Mouse (Mus musculus) right cerebral cortex, postnatal 14 days (tissue): ENCODE data around the gene Nanos2.

ENCODE experiments used
- DNase-seq: peaks from one replicate; pipeline ENCODE4 v3.0.0; 2022

The Nanos2 gene

GRCm38 (mm10) chr7:18991660-18992293 lies 4.6 kb downstream of the Nanos2 start:
- no peak for DNase-seq

DNA sequence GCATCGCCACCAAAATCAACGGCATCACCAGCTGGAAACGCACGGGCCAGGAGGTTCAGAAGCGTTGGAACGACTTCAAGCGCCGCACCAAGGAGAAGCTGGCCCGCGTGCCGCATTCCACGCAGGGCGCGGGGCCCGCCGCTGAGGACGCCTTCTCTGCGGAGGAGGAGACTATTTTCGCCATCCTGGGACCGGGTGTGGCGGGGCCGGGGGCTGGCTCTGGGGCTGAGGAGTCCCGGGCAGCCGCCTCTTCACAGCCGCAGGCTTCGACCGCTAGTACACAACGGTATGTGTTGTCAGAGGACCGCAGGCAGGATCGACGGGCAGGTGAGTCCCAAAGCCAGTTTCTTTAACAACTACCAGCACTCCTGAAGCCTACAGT lies 5.1 kb downstream of the Nanos2 start:
- DNase-seq: peak; percentile 56

GRCm38 (mm10) chr7:18993036-18993435 lies 5.8 kb downstream of the Nanos2 start:
- no peak for DNase-seq

DNA sequence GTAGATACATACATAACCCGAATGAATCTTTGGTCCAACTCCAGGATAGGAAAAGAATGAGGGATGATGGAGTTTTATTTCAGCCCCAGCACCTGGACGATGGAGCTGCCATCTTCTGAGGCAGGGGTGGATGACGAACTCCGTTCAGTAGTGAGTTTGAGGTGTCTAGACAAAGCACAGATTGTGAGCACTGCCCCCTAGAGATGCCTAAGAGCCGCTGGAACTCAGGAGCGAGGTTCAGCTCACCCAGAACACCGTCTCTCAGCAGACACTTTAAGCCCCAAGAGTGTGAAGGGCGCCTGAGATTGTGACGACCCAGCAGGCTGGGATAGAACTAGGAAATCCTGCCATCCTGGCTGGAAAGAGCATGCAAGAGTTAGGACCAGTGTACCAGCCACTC lies 11.6 kb downstream of the Nanos2 start:
- no peak for DNase-seq

DNA sequence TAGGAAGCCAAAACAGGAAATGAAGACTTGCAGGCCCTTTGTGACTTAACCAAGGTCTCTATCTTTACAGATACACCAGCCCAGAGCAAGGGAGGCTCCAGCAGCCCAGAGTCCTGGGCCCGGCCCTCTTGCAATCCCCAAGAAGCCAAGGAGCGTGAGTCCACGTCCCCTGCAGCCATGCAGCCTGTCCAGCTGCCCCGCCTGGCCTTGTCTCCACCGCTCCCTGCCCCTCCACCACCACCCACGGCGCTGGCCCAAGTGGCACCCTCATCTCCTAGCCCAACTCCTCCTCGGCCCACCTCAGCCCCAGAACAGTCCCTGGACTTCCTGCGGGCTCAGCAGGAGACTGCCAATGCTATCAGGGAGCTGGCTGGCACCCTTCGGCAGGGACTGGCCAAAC lies 13.2 kb downstream of the Nanos2 start:
- DNase-seq: no peak

DNA sequence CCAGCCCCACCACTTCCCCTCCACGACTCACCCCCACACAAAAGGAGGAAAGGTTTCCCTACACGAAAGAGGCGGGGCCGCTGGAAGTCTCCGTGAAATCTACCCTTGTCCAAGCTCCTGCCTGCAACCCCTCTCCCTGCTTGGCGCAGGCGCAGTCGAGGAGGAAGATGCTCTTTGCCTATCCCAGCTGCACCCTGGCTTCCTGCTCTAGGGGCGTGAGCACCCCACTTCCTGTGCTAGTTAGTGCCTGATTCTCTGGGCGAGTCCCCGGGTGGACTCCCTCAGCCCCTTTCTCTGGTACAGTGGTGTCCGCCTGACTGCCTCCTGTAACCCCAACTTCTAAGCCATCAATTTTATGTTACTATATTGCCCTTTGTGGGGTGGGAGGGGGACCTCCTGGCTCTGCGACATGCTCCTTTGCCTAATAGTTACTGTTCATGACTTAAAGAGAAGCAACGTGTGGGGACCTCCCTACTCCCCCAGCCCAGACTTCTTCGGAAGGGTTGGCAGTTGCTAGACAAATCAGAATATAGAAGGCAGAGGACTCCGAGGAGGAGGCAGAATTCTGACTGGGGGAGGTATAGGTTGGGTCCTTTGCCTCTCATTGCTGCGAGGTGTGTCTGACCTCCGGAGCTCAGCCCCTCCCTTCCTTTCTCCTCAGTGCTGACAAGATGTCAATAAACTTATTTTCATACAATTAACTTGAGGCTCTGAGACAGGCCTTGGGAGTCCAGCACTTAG lies 14.0 kb downstream of the Nanos2 start:
- no peak for DNase-seq

DNA sequence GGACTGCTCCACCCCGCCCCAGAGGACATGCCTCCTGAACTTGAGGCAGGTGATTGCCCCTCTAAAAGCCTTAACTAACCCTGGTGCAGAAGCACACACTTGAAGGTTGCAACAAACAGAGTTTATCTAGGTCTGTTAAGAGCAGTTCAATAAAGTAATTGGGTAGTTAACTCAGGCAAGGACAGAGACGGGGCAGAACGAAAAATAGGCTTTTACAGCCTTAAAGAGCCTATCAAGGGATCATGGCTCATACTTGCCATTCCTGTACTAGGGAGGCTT lies 14.5 kb downstream of the Nanos2 start:
- no peak for DNase-seq

DNA sequence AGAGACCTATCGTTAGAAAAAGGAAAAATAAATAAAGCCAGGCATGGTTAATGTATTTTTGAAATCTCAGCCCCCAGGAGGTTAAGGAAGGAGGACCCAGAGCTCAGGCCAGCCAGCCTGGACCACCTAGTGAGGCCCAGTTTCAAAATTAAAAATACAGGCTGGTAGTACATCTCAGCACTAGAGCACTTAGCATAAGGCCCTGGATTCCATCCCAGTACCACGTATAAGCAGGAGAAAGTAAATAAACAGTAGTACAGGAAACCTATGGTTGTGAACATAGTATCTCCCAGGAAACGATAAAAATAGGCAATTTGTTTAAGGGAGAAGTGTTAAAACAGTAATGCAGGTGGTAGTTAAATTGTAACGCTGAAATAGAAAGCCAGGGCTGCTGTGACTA lies 14.9 kb downstream of the Nanos2 start:
- DNase-seq: no peak

DNA sequence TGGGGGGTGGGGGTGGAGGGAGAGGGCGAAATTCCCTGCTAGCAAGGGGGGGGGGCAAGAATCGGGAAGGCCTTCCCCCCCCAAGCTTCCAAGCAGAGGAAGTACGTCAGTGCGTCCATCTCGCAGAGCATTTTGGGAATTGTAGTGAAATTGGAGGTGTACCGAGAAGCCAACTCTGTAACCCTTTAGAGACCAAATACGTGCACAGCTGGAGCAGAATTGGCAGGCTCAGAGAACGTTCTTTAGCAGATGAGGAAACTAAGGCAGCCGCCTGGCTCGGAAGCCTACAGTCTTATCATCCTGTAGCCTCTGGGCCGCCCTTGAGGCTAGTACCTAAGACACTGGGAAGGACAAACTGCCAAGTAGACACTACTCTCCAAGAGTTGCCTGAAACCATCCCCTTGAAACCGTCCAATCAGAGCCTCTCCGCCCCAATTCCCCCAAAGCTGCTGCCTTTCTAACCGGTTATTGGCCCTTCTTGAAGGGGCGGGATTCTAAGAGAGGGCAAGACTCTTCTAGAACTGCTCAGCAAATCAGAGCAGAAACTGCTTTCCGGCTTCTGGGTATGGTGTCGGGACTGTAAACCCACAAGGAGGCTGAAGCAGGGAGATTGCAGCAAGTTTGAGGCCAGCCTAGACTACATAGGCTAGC lies 15.8 kb downstream of the Nanos2 start:
- no peak for DNase-seq

- peak; percentile 92 for DNase-seq
Observed at GRCm38 (mm10) chr7:19003902-19004630, 16.9 kb downstream of the Nanos2 start, which contains the start of gene Irf2bp1. TSS of gene Irf2bp1 (plus strand) at chr7:19004044.

DNA sequence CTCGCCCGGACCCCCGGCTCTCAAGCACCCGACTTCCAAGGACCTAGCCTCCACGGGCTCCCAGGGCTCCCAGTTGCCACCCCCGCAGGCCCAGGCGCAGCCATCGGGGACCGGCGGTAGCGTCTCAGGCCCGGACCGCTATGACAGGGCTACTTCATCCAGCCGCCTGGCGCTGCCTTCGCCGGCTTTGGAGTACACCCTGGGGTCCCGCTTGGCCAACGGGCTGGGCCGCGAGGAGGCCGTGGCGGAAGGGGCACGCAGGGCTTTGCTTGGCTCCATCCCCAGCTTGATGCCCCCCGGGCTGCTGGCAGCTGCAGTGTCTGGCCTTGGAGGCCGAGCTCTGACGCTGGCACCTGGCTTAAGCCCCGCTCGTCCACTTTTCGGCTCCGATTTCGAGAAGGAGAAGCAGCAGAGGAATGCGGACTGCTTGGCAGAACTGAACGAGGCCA lies 17.5 kb downstream of the Nanos2 start:
- no peak for DNase-seq

GRCm38 (mm10) chr7:19005417-19006121 lies 18.4 kb downstream of the Nanos2 start:
- DNase-seq: no peak

- peak; percentile 82 for DNase-seq
Observed at GRCm38 (mm10) chr7:19006476-19006875, 19.3 kb downstream of the Nanos2 start.

DNA sequence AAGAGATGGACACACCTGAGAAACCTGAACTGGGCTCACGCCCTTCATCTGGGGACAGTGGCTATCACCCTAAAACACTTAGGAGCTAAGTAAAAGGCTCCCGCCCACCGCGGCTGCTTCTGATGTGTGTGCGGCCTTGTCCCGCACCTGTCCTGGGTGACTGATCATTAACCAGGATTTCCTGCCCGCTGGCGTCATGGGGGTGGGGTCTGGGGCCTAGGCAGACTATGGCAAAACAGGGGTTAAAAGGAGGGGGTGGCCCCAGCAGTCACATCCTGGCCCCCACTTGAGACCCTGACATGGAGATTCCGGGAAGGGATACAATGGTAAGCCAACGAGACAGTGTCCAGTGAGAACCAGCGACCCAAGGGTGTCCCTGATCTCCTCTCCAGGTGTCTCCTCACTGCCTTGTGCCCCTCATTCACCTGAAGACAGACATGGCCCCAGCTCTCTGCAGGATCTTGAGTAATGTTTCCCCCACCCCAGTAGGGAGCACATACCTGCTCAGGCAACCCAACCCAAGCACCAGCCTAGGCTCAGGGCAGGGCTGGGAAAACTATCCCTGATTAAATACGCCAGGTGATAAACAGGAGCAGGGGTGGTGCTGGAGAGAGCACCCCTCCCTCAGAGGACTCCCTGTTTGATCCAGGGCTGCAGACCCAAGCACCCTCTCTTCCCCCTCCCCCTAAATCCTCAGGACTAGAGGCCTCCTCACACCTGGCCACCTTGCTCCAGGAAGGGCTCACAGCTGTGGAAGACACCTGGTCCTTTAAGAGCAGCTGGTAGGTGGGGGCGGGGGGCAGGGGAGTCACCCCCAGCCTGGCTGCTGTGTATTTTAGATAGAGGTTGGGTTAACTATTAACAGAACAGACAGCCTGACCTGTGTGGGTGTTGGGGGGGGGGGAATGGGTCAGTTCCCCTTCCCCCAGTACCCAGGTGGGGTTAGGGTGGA lies 20.1 kb downstream of the Nanos2 start:
- DNase-seq: no peak

- no peak for DNase-seq
Observed at GRCm38 (mm10) chr7:19010581-19010980, 23.4 kb downstream of the Nanos2 start.

GRCm38 (mm10) chr7:19012025-19012621 lies 24.9 kb downstream of the Nanos2 start:
- no peak for DNase-seq

GRCm38 (mm10) chr7:19012882-19013281 lies 25.7 kb downstream of the Nanos2 start:
- DNase-seq: no peak

DNA sequence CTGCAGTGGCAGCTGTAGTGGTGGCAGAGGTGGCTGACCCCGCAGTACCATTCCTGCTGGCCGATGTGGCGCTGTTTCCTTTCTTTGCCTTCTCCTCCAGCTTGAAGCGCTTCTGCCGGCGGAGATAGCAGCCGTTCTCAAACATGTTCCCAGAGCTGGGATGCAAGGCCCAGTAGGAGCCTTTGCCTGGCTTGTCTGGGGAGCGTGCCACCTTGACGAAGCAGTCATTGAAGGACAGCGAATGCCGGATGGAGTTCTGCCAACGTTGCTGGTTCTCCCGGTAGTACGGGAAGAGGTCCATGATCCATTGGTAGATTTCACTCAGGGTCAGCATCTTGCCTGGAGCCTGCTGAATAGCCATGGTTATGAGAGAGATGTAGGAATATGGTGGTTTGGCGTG lies 27.3 kb downstream of the Nanos2 start:
- no peak for DNase-seq

DNA sequence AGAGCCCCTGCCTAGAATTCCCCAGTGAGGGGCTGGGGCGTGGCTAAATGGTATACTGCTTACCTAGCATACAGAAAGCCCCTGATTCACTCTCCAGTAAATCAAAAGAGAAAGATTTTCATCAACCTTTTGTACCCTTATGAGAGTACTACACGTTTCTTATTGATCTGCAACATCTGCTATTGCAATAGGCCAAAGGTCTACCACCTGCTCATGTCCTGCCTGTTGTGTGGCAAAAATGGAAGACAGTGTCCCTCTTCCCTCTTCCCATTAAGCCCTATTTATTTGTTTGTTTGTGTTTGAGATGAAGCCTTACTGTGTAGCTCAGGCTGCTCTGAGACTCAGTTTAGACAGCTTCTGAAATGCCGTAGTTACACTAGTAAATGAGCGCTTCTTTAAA lies 28.8 kb downstream of the Nanos2 start:
- no peak for DNase-seq

DNA sequence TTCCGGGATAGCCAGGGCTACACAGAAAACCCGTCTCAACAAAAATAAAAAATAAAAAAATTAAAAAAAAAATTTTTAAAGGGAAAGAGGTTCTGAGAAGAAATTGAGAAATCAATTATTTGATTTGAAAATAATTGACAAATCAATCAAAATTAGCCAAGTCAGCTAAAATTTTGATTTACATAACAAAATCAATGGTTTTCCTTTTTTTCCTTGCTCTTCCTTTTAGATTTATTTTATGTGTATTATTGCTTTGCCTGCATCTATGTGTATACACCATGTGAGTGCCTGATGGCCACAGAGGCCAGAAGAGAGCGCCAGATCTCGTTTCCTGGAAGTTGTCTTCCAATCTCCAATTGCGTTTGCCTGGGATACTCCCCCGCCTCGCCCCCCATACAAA lies 30.7 kb downstream of the Nanos2 start:
- DNase-seq: no peak

- no peak for DNase-seq
Observed at GRCm38 (mm10) chr7:19021048-19021447, 33.8 kb downstream of the Nanos2 start.
